Mouse (Mus musculus): Measurements from ENCODE around the gene Wwc1. TPM values are rescaled to one million over a fixed set of nuclear protein-coding genes. Genes with fewer than 3 reads are reported as not detected.
"Not testable (repeated sequence)": the region's sequence is repeated elsewhere in the genome, so short reads cannot be mapped to it uniquely, and the experiment has no call there.

Gene Wwc1
- polyA plus RNA-seq, 1 experiment from 2014 or later: 3.5 TPM

DNA sequence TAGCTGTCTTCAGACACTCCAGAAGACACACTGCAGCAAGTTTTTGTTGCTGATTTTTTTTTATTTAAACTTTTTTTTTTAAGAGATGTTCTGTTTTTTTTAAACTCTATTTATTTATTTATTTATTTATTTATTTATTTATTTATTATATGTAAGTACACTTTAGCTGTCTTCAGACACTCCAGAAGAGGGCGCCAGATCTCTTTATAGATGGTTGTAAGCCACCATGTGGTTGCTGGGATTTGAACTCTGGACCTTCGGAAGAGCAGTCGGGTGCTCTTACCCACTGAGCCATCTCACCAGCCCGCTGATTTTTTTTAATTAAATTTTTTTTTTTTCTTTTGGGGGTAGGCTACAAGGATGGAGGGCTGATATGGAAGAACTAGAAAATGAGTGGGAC, 137.8 kb downstream of the Wwc1 start:
- not testable (repeated sequence) for H3K4me3 ChIP-seq; H3K9ac ChIP-seq; H3K27ac ChIP-seq; H3K4me2 ChIP-seq; H3K27me3 ChIP-seq; H3K36me3 ChIP-seq; ATAC-seq (ENCODE audit: insufficient number of reproducible peaks, insufficient read depth, low FRiP score, low TSS enrichment, low read depth); H3K4me1 ChIP-seq; H3K9me3 ChIP-seq
- WGBS: 81% methylated on average over 4 of the region's 4 CpGs

- Histone ChIP-seq H3K36me3 (peaks cover 3% of the 10 kb centered on the region; the same call in 1 of the 2 replicates), H3K4me1 (no peaks in the 10 kb centered on the region), H3K27me3 (no peaks in the 10 kb centered on the region), H3K4me2 (no peak overlapping the region), H3K9me3 (no peaks in the 10 kb centered on the region), H3K4me3 (no peak overlapping the region), H3K27ac (no peak overlapping the region), H3K9ac (no peak overlapping the region)
- WGBS: 90% methylated on average over 21 of the region's 21 CpGs
- ATAC-seq (ENCODE audit: insufficient number of reproducible peaks, insufficient read depth, low FRiP score, low TSS enrichment, low read depth): no peak
These were observed 138.5 kb downstream of the Wwc1 start for GRCm38 (mm10) chr11:35841738-35842325.

DNA sequence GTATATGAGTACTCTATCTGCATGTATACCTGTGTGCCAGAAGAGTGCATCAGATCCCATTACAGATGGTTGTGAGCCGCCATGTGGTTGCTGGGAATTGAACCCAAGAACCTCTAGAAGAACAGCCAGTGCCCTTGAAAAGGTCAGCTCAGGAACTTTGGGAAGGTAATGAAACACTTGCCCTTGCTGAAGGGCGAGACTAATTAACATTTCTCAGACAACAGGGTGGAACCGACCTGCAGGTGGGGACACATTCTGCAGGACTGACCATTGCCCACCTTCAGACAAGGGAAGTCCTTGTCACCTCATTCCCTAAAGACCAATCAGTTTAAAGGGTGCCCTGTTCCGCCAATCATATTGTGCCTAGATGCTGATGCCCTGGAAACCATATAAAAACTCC, 139.5 kb downstream of the Wwc1 start:
- not testable (repeated sequence) for H3K27me3 ChIP-seq; H3K9ac ChIP-seq; H3K4me3 ChIP-seq; H3K4me1 ChIP-seq; H3K27ac ChIP-seq; H3K9me3 ChIP-seq; H3K36me3 ChIP-seq; ATAC-seq (ENCODE audit: insufficient number of reproducible peaks, insufficient read depth, low FRiP score, low TSS enrichment, low read depth); H3K4me2 ChIP-seq
- WGBS: 86% methylated on average over 4 of the region's 4 CpGs

- Histone ChIP-seq H3K4me2 (no peak overlapping the region), H3K27ac (no peak overlapping the region), H3K36me3 (peaks cover 3% of the 10 kb centered on the region; the same call in 1 of the 2 replicates), H3K4me1 (no peaks in the 10 kb centered on the region), H3K9ac (no peak overlapping the region), H3K4me3 (no peak overlapping the region), H3K27me3 (no peaks in the 10 kb centered on the region), H3K9me3 (no peaks in the 10 kb centered on the region)
- ATAC-seq (ENCODE audit: insufficient number of reproducible peaks, insufficient read depth, low FRiP score, low TSS enrichment, low read depth): no peak
- 83% methylated on average over 7 of the region's 7 CpGs for WGBS
These were observed 140.0 kb downstream of the Wwc1 start for GRCm38 (mm10) chr11:35840282-35840681.

- ATAC-seq (ENCODE audit: insufficient number of reproducible peaks, insufficient read depth, low FRiP score, low TSS enrichment, low read depth): peak; percentile 73; the same call in 1 of the 2 replicates
- Histone ChIP-seq H3K4me3 (peak overlapping the region; percentile 44), H3K36me3 (peaks cover 3% of the 10 kb centered on the region; the same call in 1 of the 2 replicates), H3K4me2 (peak overlapping the region; percentile 71), H3K27me3 (no peaks in the 10 kb centered on the region), H3K4me1 (peaks cover 2% of the 10 kb centered on the region), H3K27ac (no peak overlapping the region), H3K9me3 (no peaks in the 10 kb centered on the region), H3K9ac (peak overlapping the region; percentile 52; the same call in 1 of the 2 replicates)
- WGBS: 13% methylated on average over 28 of the region's 28 CpGs
These were observed 141.7 kb downstream of the Wwc1 start for GRCm38 (mm10) chr11:35838345-35839338.

- Histone ChIP-seq H3K27ac (no peak overlapping the region), H3K9ac (no peak overlapping the region), H3K9me3 (no peaks in the 10 kb centered on the region), H3K4me2 (peak overlapping the region; percentile 71), H3K27me3 (no peaks in the 10 kb centered on the region), H3K36me3 (peaks cover 1% of the 10 kb centered on the region), H3K4me3 (no peak overlapping the region), H3K4me1 (peaks cover 8% of the 10 kb centered on the region)
- ATAC-seq (ENCODE audit: insufficient number of reproducible peaks, insufficient read depth, low FRiP score, low TSS enrichment, low read depth): no peak
- 72% methylated on average over 5 of the region's 5 CpGs for WGBS
These were observed 142.9 kb downstream of the Wwc1 start for GRCm38 (mm10) chr11:35837156-35838126.

GRCm38 (mm10) chr11:35834022-35834760, 146.1 kb downstream of the Wwc1 start, which contains the start of gene Rars:
Gene Rars, minus strand, starts transcription at chr11:35834506.
- peak; percentile 76 for ATAC-seq (ENCODE audit: insufficient number of reproducible peaks, insufficient read depth, low FRiP score, low TSS enrichment, low read depth)
- no peaks in the 10 kb centered on the region for H3K9me3 ChIP-seq

DNA sequence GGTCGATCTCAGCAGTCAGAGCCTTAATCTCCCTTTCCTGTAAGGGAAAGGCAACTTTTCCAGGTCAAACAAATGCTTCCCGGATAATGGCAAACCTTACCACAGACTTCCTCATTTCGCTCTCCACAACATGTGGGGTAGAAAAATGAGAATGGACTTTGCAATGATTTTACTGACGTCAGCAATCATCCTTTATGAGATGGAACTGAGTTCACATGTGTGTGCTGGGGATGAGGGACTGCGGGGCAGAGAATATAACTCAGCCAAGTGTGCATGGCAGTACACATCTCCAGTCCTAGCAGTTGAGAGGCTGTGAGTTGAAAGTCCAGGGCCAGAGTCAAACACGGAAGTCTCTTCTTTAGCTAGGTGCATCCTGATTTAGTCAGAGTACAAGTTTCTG, 147.1 kb downstream of the Wwc1 start:
- Histone ChIP-seq H3K4me2 (peak overlapping the region; percentile 78), H3K27ac (no peak overlapping the region), H3K36me3 (peaks cover 38% of the 10 kb centered on the region), H3K9me3 (no peaks in the 10 kb centered on the region), H3K4me1 (peaks cover 8% of the 10 kb centered on the region), H3K4me3 (peak overlapping the region; percentile 98), H3K27me3 (no peaks in the 10 kb centered on the region), H3K9ac (peak overlapping the region; percentile 93)
- no peak for ATAC-seq (ENCODE audit: insufficient number of reproducible peaks, insufficient read depth, low FRiP score, low TSS enrichment, low read depth)
- WGBS: 83% methylated on average over 6 of the region's 6 CpGs

More at GRCm38 (mm10) chr11:35834022-35834760, 146.1 kb downstream of the Wwc1 start, which contains the start of gene Rars:
- Histone ChIP-seq H3K4me2 (peak within 1 kb of the TSS; percentile 78), H3K4me3 (peak within 1 kb of the TSS; percentile 98), H3K27ac (no peak within 1 kb of the TSS; the same call in 1 of the 2 replicates), H3K9ac (peak within 1 kb of the TSS; percentile 93), H3K36me3 (peaks cover 29% of the 10 kb centered on the region), H3K27me3 (no peaks in the 10 kb centered on the region), H3K4me1 (peaks cover 8% of the 10 kb centered on the region)
- WGBS: 1% methylated on average over 46 of the region's 46 CpGs

- Histone ChIP-seq H3K27ac (no peak overlapping the region), H3K4me2 (no peak overlapping the region), H3K9ac (no peak overlapping the region), H3K4me1 (peaks cover 8% of the 10 kb centered on the region), H3K27me3 (no peaks in the 10 kb centered on the region), H3K36me3 (peaks cover 50% of the 10 kb centered on the region), H3K4me3 (no peak overlapping the region), H3K9me3 (no peaks in the 10 kb centered on the region)
- WGBS: 92% methylated on average over 4 of the region's 4 CpGs
- ATAC-seq (ENCODE audit: insufficient number of reproducible peaks, insufficient read depth, low FRiP score, low TSS enrichment, low read depth): no peak
These were observed 148.2 kb downstream of the Wwc1 start for GRCm38 (mm10) chr11:35832139-35832538.

GRCm38 (mm10) chr11:35827714-35828113, 152.6 kb downstream of the Wwc1 start:
- no peak overlapping the region for H3K9ac ChIP-seq
- no peak overlapping the region for H3K4me2 ChIP-seq
- no peaks in the 10 kb centered on the region for H3K9me3 ChIP-seq
- ATAC-seq (ENCODE audit: insufficient number of reproducible peaks, insufficient read depth, low FRiP score, low TSS enrichment, low read depth): no peak
- H3K27me3 ChIP-seq: no peaks in the 10 kb centered on the region
- no peak overlapping the region for H3K27ac ChIP-seq
- 96% methylated on average over 6 of the region's 6 CpGs for WGBS
- H3K4me3 ChIP-seq: no peak overlapping the region
- H3K36me3 ChIP-seq: peaks cover 88% of the 10 kb centered on the region
- no peaks in the 10 kb centered on the region for H3K4me1 ChIP-seq
